Mouse (Mus musculus) embryo, embryonic 10 days (tissue): ENCODE measurements around the gene Rab14.

ENCODE experiments used
- DNase-seq: peaks from one replicate; pipeline ENCODE4 v3.0.0-alpha.2; 2015; ENCODE audit warnings: low spot score

Gene Rab14

GRCm38 (mm10) chr2:35153844-35154554, 46.9 kb downstream of the Rab14 start:
- DNase-seq, result no peak

DNA sequence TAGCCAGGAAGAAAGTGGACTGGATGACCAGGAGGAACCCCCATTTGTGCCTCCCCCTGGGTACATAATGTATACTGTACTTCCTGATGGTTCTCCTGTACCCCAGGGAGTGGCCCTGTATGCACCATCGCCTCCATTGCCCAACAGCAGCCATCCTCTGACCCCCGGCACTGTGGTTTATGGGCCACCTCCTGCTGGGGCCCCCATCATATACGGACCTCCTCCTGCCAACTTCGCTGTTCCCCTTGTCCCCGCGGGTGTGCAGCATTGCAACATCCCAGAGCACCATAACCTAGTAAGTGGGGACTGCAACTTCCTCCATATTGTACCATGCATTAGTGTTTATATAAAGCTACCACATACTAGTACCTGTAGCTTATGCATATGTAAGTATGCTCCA, 47.7 kb downstream of the Rab14 start:
- no peak for DNase-seq

DNA sequence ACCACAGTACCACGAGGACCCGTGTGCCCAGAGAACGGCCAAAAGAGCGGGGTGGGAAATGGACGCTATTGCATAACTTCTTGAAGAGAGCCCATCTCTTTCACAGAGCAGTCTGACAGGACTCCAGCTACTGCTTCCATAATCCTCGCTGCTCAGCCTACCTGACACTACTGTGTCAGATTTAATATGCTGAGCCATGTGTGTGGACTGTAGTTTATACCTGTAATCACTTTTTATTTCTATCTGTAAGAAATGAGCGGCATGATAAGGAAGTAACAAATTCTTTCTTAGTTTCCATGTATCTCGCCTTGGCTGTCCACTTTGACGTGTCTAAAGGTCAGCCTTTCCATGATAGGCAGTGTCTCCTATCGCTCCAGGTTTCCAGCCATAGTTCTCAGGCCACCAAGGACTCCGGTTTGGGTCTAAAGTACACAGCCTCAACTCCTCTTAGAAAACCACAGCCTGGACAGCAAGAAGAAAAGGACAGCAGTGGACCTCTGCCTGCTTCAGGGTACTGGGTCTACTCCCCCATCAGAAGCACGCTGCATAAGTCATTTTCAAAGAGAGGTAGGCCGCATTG, 49.5 kb downstream of the Rab14 start:
- no peak for DNase-seq

DNA sequence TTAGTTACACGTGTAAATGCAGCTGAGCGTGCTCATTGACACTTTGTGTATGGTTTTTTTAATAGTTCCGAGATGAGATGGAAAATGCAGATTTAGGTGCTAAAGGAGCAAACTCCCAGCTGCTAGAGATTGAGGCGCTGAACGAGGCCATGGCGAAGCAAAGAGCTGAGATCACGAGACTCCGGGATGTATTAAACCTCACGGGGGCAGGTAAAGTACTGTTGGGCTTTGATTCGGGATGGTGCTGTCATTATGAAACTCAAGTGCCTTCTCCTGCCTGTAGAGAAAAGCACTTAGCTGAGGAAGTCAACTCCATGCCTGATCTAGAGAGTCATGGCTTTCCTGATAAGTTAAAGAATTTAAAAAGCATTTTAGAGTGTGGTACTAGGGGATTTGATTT, 52.1 kb downstream of the Rab14 start:
- no peak for DNase-seq

GRCm38 (mm10) chr2:35141673-35142072, 59.2 kb downstream of the Rab14 start:
- no peak for DNase-seq

DNA sequence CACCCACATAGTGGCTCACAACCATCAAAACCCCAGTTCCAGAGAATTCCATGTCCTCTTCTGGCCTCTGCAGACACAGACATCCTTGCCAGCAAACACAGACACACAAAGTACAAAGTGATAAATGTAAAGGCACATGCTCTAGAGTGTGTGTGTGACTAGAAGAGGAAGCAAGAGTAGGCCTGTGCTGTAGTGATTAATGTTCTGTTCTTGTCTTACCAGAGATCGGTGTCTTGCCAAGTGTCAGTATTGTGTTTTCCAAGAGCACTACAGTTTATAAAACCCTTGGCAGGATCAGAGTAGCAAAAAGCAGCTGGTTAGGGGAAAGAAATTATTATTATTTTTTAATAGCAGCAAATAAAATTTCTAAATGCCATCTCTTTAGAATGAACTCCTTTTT, 62.3 kb downstream of the Rab14 start:
- DNase-seq, result no peak

DNA sequence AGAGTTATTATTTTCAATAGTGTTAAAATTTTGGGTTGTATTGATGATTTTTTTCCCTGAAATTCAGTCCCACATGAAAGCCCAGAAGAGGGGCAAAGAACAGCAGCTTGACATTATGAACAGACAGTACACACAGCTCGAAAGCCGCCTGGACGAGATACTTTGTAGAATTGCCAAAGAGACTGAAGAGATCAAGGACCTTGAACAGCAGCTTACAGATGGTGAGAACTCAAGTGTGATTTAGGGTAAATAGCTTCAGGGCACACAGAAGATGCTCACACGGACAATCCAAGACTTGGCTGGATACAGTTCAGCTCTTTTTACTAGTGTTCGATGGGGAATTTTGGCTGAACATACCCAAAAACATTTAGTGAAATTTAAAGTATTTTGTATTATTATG, 67.0 kb downstream of the Rab14 start:
- DNase-seq, result no peak

GRCm38 (mm10) chr2:35132662-35133055, 68.3 kb downstream of the Rab14 start:
- DNase-seq, result no peak

- DNase-seq, result peak; percentile 98
These were observed 68.8 kb downstream of the Rab14 start for GRCm38 (mm10) chr2:35131991-35132661.

DNA sequence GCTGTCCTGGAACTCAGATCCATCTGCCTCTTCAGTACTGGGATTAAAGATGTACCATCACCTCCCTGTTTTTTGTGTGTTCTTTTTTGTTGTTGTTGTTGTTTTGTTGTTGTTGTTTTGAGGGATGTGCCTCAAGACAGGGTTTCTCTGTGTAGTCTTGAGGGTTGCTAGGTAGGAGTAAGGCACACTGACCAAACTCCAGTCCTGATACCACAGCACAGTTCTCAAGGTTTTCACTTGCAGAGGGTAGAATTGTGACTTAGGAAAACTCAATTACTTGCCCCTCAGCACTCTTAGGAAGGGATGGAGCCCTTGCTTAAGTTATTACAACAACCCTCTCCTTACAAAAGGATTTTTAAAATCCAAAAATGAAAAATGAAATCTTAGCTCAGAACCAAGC, 69.4 kb downstream of the Rab14 start:
- DNase-seq, result no peak
